Comparison of ENCODE assay signal across 23 mouse cellular contexts in genomic region chr8:125818796-125819195, GRCm38 (mm10).
DNase-seq lines count a peak whose midpoint lies in the region; ATAC-seq and TF ChIP-seq lines count a peak whose summit lies in the region.
"Had no signal": no experiment of that assay in that cellular context is flagged by ENCODE, and none has a peak within 500 bp of the region (broad histone marks: within the 10 kb centered on the region; RNA-seq: fewer than 3 reads in every experiment).

No protein-coding gene starts in this region.

- ATAC-seq in hindbrain, embryonic 13.5 days (ENCODE audit: low FRiP score): no peak
- ATAC-seq in hindbrain, postnatal 0 days: no peak
- ATAC-seq in hindbrain, embryonic 15.5 days (ENCODE audit: low FRiP score, low read depth): 0 out of 2 replicates have a peak, but pooled peaks have one; percentile 20
- ATAC-seq in neural tube, embryonic 15.5 days (ENCODE audit: low FRiP score): no peak
- ATAC-seq: intestine, embryonic 16.5 days; midbrain, embryonic 15.5 days; Patski had no signal

- H3K4me1 ChIP-seq in hindbrain, embryonic 13.5 days (replicated peaks): peaks cover 22% of the 10 kb centered on the region
- no peaks in the 10 kb centered on the region for H3K4me1 ChIP-seq in hindbrain, postnatal 0 days (ENCODE audit: insufficient read depth, low read length)
- H3K4me1 ChIP-seq in kidney, adult 2 months (ENCODE audit: control insufficient read depth, insufficient read depth, low read length): no peaks in the 10 kb centered on the region
- peaks cover 20% of the 10 kb centered on the region for H3K4me1 ChIP-seq in hindbrain, embryonic 15.5 days (replicated peaks)
- H3K4me1 ChIP-seq in neural tube, embryonic 15.5 days: peaks cover 38% of the 10 kb centered on the region
- H3K4me1 ChIP-seq: embryonic facial prominence, embryonic 12.5 days; neural tube, embryonic 12.5 days had no signal

- no peak overlapping the region for H3K4me3 ChIP-seq in hindbrain, embryonic 13.5 days
- H3K4me3 ChIP-seq in hindbrain, postnatal 0 days (ENCODE audit: low read length): no peak overlapping the region
- no peak overlapping the region for H3K4me3 ChIP-seq in kidney, adult 2 months (ENCODE audit: insufficient read depth, low read depth, low read length)
- no peak overlapping the region for H3K4me3 ChIP-seq in hindbrain, embryonic 15.5 days
- H3K4me3 ChIP-seq in neural tube, embryonic 15.5 days (replicated peaks): no peak overlapping the region
- H3K4me3 ChIP-seq: embryonic facial prominence, embryonic 12.5 days; forebrain, embryonic 12.5 days; midbrain, embryonic 15.5 days; neural tube, embryonic 12.5 days had no signal

- no peaks in the 10 kb centered on the region for H3K27me3 ChIP-seq in hindbrain, embryonic 13.5 days
- H3K27me3 ChIP-seq in hindbrain, postnatal 0 days (ENCODE audit: insufficient read depth, low read length): no peaks in the 10 kb centered on the region
- H3K27me3 ChIP-seq in kidney, adult 2 months (replicated peaks; ENCODE audit: control insufficient read depth, insufficient read depth, low read length): no peaks in the 10 kb centered on the region
- H3K27me3 ChIP-seq in hindbrain, embryonic 15.5 days: no peaks in the 10 kb centered on the region
- peaks cover 4% of the 10 kb centered on the region; the same call in 1 of the 2 replicates for H3K27me3 ChIP-seq in neural tube, embryonic 15.5 days (replicated peaks)
- H3K27me3 ChIP-seq: embryonic facial prominence, embryonic 12.5 days; forebrain, embryonic 12.5 days; midbrain, embryonic 15.5 days; neural tube, embryonic 12.5 days had no signal

- 59% methylated on average over 9 of the region's 9 CpGs for WGBS in hindbrain, embryonic 13.5 days
- 60% methylated on average over 9 of the region's 9 CpGs for WGBS in hindbrain, postnatal 0 days
- WGBS in kidney, adult 2 months: 35% methylated on average over 9 of the region's 9 CpGs
- 59% methylated on average over 9 of the region's 9 CpGs for WGBS in hindbrain, embryonic 15.5 days
- WGBS in neural tube, embryonic 15.5 days: 53% methylated on average over 9 of the region's 9 CpGs

- peaks cover 27% of the 10 kb centered on the region for H3K36me3 ChIP-seq in hindbrain, embryonic 13.5 days
- peaks cover 9% of the 10 kb centered on the region; the same call in 1 of the 2 replicates for H3K36me3 ChIP-seq in hindbrain, postnatal 0 days (ENCODE audit: insufficient read depth, low read length)
- H3K36me3 ChIP-seq in kidney, adult 2 months (ENCODE audit: control insufficient read depth, insufficient read depth, low read length): no peaks in the 10 kb centered on the region
- H3K36me3 ChIP-seq in hindbrain, embryonic 15.5 days: peaks cover 22% of the 10 kb centered on the region
- peaks cover 20% of the 10 kb centered on the region for H3K36me3 ChIP-seq in neural tube, embryonic 15.5 days
- H3K36me3 ChIP-seq: embryonic facial prominence, embryonic 12.5 days had no signal

- peaks cover 12% of the 10 kb centered on the region; the same call in 1 of the 2 replicates for H3K9me3 ChIP-seq in hindbrain, embryonic 13.5 days
- 0 out of 2 replicates have a peak, but pooled peaks cover 6% of the 10 kb centered on the region for H3K9me3 ChIP-seq in hindbrain, postnatal 0 days (ENCODE audit: low read length)
- H3K9me3 ChIP-seq in hindbrain, embryonic 15.5 days: 0 out of 2 replicates have a peak, but pooled peaks cover 7% of the 10 kb centered on the region
- no peaks in the 10 kb centered on the region for H3K9me3 ChIP-seq in neural tube, embryonic 15.5 days (replicated peaks)
- H3K9me3 ChIP-seq: embryonic facial prominence, embryonic 12.5 days; midbrain, embryonic 15.5 days had no signal

- no peak overlapping the region for H3K9ac ChIP-seq in hindbrain, embryonic 13.5 days
- no peak overlapping the region for H3K9ac ChIP-seq in hindbrain, postnatal 0 days (replicated peaks; ENCODE audit: low read length)
- no peak overlapping the region for H3K9ac ChIP-seq in hindbrain, embryonic 15.5 days
- no peak overlapping the region for H3K9ac ChIP-seq in neural tube, embryonic 15.5 days (replicated peaks)
- H3K9ac ChIP-seq: embryonic facial prominence, embryonic 12.5 days; forebrain, embryonic 12.5 days; midbrain, embryonic 15.5 days; neural tube, embryonic 12.5 days had no signal

- TF ChIP-seq POLR2A in kidney, adult 2 months (IDR thresholded peaks at IDR 0.05; ENCODE audit: low read depth, low read length): no peak

- TF ChIP-seq CTCF in hindbrain, postnatal 0 days (IDR thresholded peaks at IDR 0.05; ENCODE audit: low read depth): no peak
- TF ChIP-seq CTCF in kidney, adult 2 months (conservative IDR thresholded peaks at IDR 0.05; ENCODE audit: insufficient read depth, insufficient read length, low read depth, low read length): no peak

- H3K27ac ChIP-seq in hindbrain, embryonic 13.5 days: peak overlapping the region; percentile 48; the same call in 1 of the 2 replicates
- H3K27ac ChIP-seq in hindbrain, postnatal 0 days: no peak overlapping the region
- no peak overlapping the region for H3K27ac ChIP-seq in kidney, adult 2 months (ENCODE audit: insufficient read depth, low read depth, low read length)
- H3K27ac ChIP-seq in hindbrain, embryonic 15.5 days (replicated peaks): no peak overlapping the region
- H3K27ac ChIP-seq in neural tube, embryonic 15.5 days (replicated peaks): no peak overlapping the region
- H3K27ac ChIP-seq: embryonic facial prominence, embryonic 12.5 days; forebrain, embryonic 12.5 days; midbrain, embryonic 15.5 days; neural tube, embryonic 12.5 days had no signal

- DNase-seq in adrenal gland, postnatal 36 days: peak; percentile 7 to 10
- no peak for DNase-seq in adrenal gland, postnatal 4 days (ENCODE audit: low spot score in 2 of 2)
- DNase-seq in hindbrain, postnatal 0 days (ENCODE audit: low spot score): no peak
- peak; percentile 35 to 46 for DNase-seq in kidney, postnatal 4 days
- no peak for DNase-seq in kidney, adult 2 months
- DNase-seq: cerebellum, adult 18-20 months; cerebellum, postnatal 14 days; layer of hippocampus, postnatal 36 days; lung, postnatal 4 days; retina, postnatal 1 day; right cerebral cortex, postnatal 25 days; spleen, adult 18-20 months; thymus, postnatal 25 days had no signal

- H3K4me2 ChIP-seq in hindbrain, embryonic 13.5 days: no peak overlapping the region
- H3K4me2 ChIP-seq in hindbrain, postnatal 0 days (ENCODE audit: low read depth, low read length): no peak overlapping the region
- H3K4me2 ChIP-seq in hindbrain, embryonic 15.5 days: no peak overlapping the region
- no peak overlapping the region for H3K4me2 ChIP-seq in neural tube, embryonic 15.5 days
- H3K4me2 ChIP-seq: embryonic facial prominence, embryonic 12.5 days; forebrain, embryonic 12.5 days; heart, embryonic 11.5 days; midbrain, embryonic 15.5 days; neural tube, embryonic 12.5 days had no signal

Comparison
In these comparisons a context has a peak if more than half of its experiments do, and no peak if none do; other contexts are left out.
1. DNase-seq: peak in adrenal gland, postnatal 36 days (2 of 2) and kidney, postnatal 4 days (2 of 2); none in adrenal gland, postnatal 4 days (0 of 2), hindbrain, postnatal 0 days (single experiment) and kidney, adult 2 months (single experiment).